Mouse (Mus musculus) lung, postnatal 4 days (tissue): ENCODE data around the gene Cxcr2.
"Not testable (repeated sequence)": the region's sequence is repeated elsewhere in the genome, so short reads cannot be mapped to it uniquely, and the experiment has no call there.

Experiments
- DNase-seq, 2 experiments: peaks; one replicate each; pipeline ENCODE4 v3.0.0; 2021

Gene Cxcr2

GRCm38 (mm10) chr1:74141781-74142180 lies 12.0 kb upstream of the Cxcr2 start:
- no peak for DNase-seq

- DNase-seq, result no peak
Measured at GRCm38 (mm10) chr1:74149106-74149885, 4.5 kb upstream of the Cxcr2 start.

GRCm38 (mm10) chr1:74150101-74150500 lies 3.7 kb upstream of the Cxcr2 start:
- DNase-seq, result no peak

DNA sequence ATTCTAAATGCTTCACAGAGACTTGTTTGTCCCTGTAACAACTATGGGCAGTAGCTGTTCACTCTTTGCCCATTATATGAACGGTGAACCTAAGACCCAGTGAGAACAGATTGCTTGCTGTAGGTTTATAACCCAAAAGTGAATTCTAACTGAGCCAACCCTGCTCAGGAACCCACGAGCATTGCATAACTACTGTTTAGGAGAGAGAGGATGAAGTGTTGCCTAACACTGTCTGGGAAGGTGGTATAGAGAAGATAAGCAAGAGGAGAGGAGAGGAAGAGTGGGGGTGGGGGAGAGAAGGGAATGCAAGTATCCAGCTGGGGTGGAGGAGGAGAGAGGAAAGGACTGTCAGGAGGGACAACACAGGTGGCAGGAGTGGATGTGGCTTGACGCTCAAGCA lies 2.7 kb upstream of the Cxcr2 start:
- no peak for DNase-seq

DNA sequence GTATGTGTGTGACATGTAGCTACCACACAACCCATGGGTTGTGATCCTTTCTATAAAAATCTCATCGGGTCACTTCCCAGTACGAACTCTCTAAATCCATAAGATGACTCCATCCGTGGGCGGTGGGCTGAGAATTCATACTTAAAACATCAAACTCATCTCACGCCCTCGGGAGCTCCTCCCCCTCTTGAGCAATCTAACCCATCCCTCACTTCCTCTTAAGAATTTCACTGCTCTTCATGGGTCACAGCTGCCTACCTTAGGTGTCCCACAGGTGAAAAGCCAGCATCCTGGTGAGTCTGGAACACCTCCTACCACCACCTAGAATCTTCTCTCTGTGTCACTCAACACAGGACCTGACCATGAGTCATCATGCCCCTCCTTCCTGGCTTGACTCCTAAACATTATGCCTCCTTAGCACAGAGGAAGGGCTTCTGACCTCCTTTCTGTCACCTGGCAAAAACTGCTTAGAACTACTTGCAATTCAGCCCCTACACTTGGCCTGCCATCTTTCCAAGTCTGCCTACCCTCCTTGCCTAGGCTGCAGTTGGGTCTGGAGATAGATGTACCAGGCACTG lies 1.7 kb downstream of the Cxcr2 start:
- DNase-seq, result peak in 1 of 2 experiments; percentile 43

DNA sequence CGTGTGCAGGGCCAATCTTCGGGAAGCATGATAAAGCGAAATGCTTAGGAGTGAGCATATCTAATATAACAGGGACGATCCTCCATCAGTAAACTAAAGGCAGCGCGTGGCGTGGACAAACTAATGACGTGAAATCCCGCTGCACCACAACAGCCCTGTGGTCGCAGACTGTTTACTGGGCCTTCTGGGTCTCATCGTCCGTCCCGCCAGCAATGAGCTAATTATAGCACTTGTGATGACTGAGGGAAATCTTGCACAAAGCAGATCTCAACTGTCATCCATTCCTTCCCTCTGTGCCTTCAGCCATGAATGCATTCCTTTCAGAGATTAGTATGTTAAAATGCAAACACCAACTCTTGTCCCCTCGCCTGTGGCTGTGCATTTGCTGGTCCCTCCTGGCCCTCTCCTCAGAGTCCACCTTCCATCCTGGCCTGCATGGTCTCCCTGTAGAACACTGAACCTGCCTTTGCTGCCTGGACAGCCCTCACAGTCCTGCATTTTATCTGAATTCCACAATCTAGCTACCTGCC lies 2.7 kb downstream of the Cxcr2 start:
- no peak for DNase-seq

- DNase-seq, result not testable (repeated sequence)
Measured at GRCm38 (mm10) chr1:74159613-74160012, 5.8 kb downstream of the Cxcr2 start.

- DNase-seq, result no peak
Measured at GRCm38 (mm10) chr1:74160036-74160435, 6.2 kb downstream of the Cxcr2 start.

- peak in 1 of 2 experiments; percentile 41 for DNase-seq
Measured at GRCm38 (mm10) chr1:74167136-74167535, 13.3 kb downstream of the Cxcr2 start.

DNA sequence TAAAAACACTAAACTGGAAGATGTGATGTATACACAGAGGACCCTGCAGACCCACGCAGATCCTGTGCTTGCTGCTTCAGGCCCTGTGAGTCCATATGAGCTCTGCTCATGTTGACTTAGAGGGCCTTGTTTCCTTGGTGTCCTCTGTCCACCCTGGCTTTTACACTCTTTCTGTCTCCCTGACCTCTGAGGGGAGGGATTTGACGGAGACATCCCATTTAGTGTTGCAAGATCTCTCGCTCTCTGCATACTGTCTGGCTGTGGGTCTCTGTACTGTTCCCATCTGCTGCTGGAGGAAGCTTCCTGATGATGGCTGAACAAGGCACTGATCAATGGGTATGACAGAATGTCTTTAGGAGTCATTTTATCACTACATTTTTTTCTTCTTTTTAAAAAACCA lies 15.9 kb downstream of the Cxcr2 start:
- DNase-seq, result no peak

GRCm38 (mm10) chr1:74172722-74173121 lies 18.9 kb downstream of the Cxcr2 start:
- no peak for DNase-seq

DNA sequence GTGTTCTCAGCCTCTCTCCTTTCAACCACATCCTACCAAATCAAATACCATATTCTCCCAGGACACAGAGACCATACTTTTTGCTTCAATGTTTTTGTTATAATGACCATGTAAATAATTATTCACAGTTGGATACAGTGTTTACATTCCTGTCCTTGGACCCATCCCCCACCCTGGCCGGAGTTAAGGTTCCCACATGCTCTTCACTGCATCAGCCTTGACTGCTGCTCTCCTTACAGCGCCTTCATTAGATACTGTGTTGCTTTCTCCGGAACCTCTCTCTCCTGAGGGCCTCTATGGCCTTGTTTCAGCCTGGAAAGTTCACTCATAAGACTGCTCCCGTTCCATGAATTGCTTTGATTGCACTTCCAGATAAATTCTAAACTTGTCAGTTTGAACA lies 21.9 kb downstream of the Cxcr2 start:
- peak in 1 of 2 experiments; percentile 45 for DNase-seq

DNA sequence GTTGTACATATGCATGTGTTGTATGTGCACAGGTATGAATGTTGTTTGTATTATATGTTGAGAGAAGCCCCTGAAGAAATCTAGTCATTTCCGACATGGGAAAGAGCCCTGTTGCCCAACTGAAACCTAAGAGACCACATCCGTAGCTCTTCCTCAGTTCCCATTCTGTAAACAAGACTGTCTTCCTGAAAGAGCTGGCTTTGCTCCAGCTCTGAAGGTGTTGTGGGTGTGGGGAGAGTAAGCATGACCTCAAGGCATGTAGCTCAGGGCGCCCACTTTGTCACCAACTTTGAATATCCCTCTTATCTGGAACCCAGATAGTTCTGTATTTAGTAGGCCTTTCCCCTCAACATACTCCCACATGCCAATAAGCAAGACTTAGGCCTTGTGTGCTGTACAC lies 24.8 kb downstream of the Cxcr2 start:
- no peak for DNase-seq

DNA sequence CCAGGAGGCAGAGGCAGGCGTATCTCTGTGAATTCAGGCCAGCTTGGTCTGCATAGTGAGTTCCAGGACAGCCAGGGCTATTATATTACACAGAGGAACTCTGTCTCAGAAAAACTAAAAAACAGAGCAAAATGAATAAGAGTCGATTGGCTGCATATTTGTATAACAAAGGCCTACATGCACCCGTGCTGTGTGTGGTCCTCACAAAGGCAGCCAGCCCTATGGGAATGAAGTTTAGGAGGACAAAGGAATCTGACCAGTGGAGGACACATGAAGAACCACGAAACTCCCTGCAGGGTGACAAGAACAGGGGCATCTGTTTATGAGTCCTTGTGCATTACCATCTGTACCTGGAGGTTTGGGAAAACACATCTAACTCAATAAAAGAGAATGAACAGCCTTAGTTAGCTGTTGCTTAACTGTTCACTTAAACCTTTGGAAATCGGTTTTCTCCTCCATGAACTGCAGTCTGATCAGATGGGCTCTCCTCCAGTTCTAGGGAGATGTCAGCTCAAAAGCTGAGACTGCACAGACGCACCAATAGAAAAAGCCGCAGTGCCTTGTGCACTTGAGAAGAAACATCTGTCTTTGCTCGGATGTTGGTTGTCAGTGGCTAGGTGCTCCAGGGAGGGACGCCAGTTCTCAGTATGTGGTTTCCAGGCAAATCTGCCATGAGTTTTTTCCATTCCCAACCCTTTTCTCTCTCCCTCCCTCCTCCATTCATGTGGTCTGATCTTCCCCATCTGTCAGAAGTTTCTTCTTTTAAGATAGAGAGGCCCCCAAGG lies 26.0 kb downstream of the Cxcr2 start:
- DNase-seq, result peak in 1 of 2 experiments; percentile 63

- DNase-seq, result no peak
Measured at GRCm38 (mm10) chr1:74181462-74181861, 27.7 kb downstream of the Cxcr2 start.

- DNase-seq, result no peak
Measured at GRCm38 (mm10) chr1:74183006-74183405, 29.2 kb downstream of the Cxcr2 start.

DNA sequence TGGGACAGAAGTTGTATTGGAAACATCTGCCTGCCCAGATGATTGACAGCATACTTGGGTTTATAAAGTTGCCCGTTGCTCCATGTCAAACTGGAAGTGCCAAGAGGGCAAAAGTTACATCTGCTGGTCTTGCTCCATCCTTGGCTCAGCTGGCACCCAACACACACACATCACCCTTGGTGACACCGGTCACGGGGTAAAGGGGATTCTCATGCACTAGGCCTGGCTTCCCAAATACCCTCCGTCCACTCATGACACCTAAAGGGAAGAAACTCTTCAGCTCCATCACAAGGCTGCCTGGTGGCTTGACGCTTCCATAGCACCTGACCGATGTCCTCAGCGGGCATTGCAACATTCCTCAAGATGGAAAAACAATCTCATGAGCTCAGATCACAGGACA lies 36.7 kb downstream of the Cxcr2 start:
- DNase-seq, result peak; percentile 30 to 42

- no peak for DNase-seq
Measured at GRCm38 (mm10) chr1:74192711-74193110, 38.9 kb downstream of the Cxcr2 start.

- no peak for DNase-seq
Measured at GRCm38 (mm10) chr1:74194445-74194844, 40.7 kb downstream of the Cxcr2 start, which contains the start of gene Cxcr1. TSS of gene Cxcr1 (minus strand) at chr1:74194631.

GRCm38 (mm10) chr1:74195961-74196360 lies 42.2 kb downstream of the Cxcr2 start:
- peak in 1 of 2 experiments; percentile 49 for DNase-seq

DNA sequence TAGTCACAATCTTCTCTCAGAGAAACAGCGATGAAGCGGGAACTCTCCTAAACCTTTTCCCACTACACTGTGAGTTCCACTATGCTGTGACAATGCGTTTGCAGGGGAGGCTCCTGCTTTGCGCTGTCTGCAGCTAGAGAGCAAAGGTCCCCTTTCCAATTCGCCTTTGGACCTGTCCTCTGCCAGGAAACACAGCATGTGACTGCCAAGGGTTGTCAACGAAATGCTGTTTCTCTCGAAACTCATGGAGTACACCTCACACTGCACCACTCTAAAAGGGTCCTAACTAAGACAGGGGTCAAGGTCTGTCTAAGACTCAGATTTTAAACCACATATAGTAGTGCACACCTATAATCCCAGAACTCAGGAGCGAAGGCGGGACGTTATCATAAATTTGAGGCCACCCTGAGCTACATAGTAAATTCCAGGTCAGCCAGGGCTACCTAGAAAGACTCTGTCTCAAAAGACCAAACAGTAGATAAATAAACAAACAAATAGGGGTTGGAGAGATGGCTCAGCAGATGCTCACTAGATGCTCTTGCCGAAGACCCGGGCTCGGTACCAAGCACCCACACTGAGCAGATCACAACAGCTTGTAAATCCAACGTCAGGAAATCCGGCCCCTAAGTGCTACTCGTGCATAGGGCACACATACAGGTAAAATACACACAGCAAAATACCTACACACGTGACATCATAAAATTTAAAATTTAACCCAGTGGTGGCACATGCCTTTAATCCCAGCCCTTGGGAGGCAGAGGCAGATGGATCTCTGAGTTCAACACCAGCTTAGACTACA lies 43.0 kb downstream of the Cxcr2 start:
- no peak for DNase-seq

- DNase-seq, result no peak
Measured at GRCm38 (mm10) chr1:74197726-74198470, 44.1 kb downstream of the Cxcr2 start.
